Mouse (Mus musculus) myocyte (in vitro differentiated cells): ENCODE measurements around the gene Arhgef7. TPM values are rescaled to one million over a fixed set of nuclear protein-coding genes. Genes with fewer than 3 reads are reported as not detected.
A peak's percentile ranks its signal among the peaks of the same experiment; 100 is the strongest.

Experiments
- H3K27me3 ChIP-seq: one replicate; pipeline ENCODE4 v1.6.1; 2011; ENCODE audit not compliant: control insufficient read depth, insufficient read depth, insufficient read length
- H3K36me3 ChIP-seq: one replicate; pipeline ENCODE4 v1.6.1; 2011; ENCODE audit not compliant: control insufficient read depth, insufficient read depth
- H3K4me2 ChIP-seq: one replicate; pipeline ENCODE4 v1.6.1; 2011; ENCODE audit warnings: low read depth, control low read depth
- H3K4me3 ChIP-seq: one replicate; pipeline ENCODE4 v1.5.1; 2011; ENCODE audit warnings: mild to moderate bottlenecking, control low read depth, moderate library complexity
- H3K79me2 ChIP-seq: one replicate; pipeline ENCODE4 v1.6.1; 2011; ENCODE audit not compliant: control insufficient read depth, insufficient read depth
- H3ac ChIP-seq: one replicate; pipeline ENCODE4 v1.6.1; 2011; ENCODE audit not compliant: control insufficient read depth, insufficient read length
- CEBPB ChIP-seq: IDR thresholded peaks from 2 replicates; pipeline ENCODE4 v1.6.1; 2011; ENCODE audit warnings: mild to moderate bottlenecking, moderate library complexity; ENCODE audit not compliant: poor library complexity, insufficient read depth, severe bottlenecking
- E2F4 ChIP-seq: IDR thresholded peaks from one replicate; pipeline ENCODE4 v1.6.1; 2011; ENCODE audit warnings: mild to moderate bottlenecking, control low read depth, moderate library complexity; ENCODE audit not compliant: insufficient read depth
- MAX ChIP-seq: IDR thresholded peaks from one replicate; pipeline ENCODE4 v1.6.1; 2011; ENCODE audit warnings: low read depth, mild to moderate bottlenecking, control low read depth
- MYOD1 ChIP-seq, 3 experiments: IDR thresholded peaks; one replicate each; pipeline ENCODE4 v1.6.1; 2011; ENCODE audit warnings: control low read depth in 2 of 3, low read depth in 2 of 3, mild to moderate bottlenecking in 2 of 3, moderate library complexity in 1 of 3; ENCODE audit not compliant: insufficient read length in 2 of 3, control insufficient read depth in 1 of 3
- MYOG ChIP-seq, 3 experiments: IDR thresholded peaks; one replicate each; pipeline ENCODE4 v1.6.1; 2011; ENCODE audit warnings: control low read depth in 2 of 3, low read depth in 2 of 3, mild to moderate bottlenecking in 2 of 3; ENCODE audit not compliant: insufficient read length in 2 of 3, control insufficient read depth in 1 of 3, insufficient read depth in 1 of 3
- POLR2A ChIP-seq: IDR thresholded peaks from one replicate; pipeline ENCODE4 v1.6.1; 2011; ENCODE audit warnings: low read depth, mild to moderate bottlenecking, control low read depth, moderate library complexity; ENCODE audit not compliant: insufficient read length
- POLR2AphosphoS2 ChIP-seq: IDR thresholded peaks from one replicate; pipeline ENCODE4 v1.6.1; 2011; ENCODE audit warnings: low read depth, control low read depth; ENCODE audit not compliant: insufficient read length
- REST ChIP-seq: IDR thresholded peaks from one replicate; pipeline ENCODE4 v1.6.1; 2011; ENCODE audit warnings: mild to moderate bottlenecking, control low read depth, moderate library complexity; ENCODE audit not compliant: insufficient read depth, insufficient read length
- SRF ChIP-seq: IDR thresholded peaks from one replicate; pipeline ENCODE4 v1.6.1; 2011; ENCODE audit warnings: low read depth; ENCODE audit not compliant: control insufficient read depth, insufficient read length
- TCF12 ChIP-seq: IDR thresholded peaks from one replicate; pipeline ENCODE4 v1.6.1; 2011; ENCODE audit warnings: mild to moderate bottlenecking, control low read depth; ENCODE audit not compliant: poor library complexity, insufficient read depth, severe bottlenecking
- TCF3 ChIP-seq: IDR thresholded peaks from one replicate; pipeline ENCODE4 v1.6.1; 2011; ENCODE audit warnings: low read depth, control low read depth; ENCODE audit not compliant: insufficient read length
- USF1 ChIP-seq: IDR thresholded peaks from one replicate; pipeline ENCODE4 v1.6.1; 2011; ENCODE audit warnings: low read depth, mild to moderate bottlenecking, control low read depth, moderate library complexity
- polyA plus RNA-seq: library from polyadenylated mRNA; unstranded; fragments of >200 nt; fragmentation: generic; extraction: Trizol; gene quantifications from one replicate; pipeline ENCODE4 v1.2.1, GENCODE M21; 2012; ENCODE audit warnings: missing spikeins

The Arhgef7 gene
- polyA plus RNA-seq, 1 experiment, result 24.5 TPM

- H3K4me2 ChIP-seq, result no peak overlapping the region
- no peaks in the 10 kb centered on the region for H3K27me3 ChIP-seq
- H3K79me2 ChIP-seq, result peaks cover 76% of the 10 kb centered on the region
- no peaks in the 10 kb centered on the region for H3K36me3 ChIP-seq
- no peak for TF ChIP-seq REST
- no peak for TF ChIP-seq TCF12
- no peak for TF ChIP-seq CEBPB
- TF ChIP-seq E2F4, result no peak
- TF ChIP-seq MAX, result no peak
- no peak for TF ChIP-seq MYOD1 (IDR thresholded peaks at IDR 0.05; ENCODE audit: control insufficient read depth in 1 of 3, insufficient read length in 2 of 3, low read depth in 2 of 3)
- TF ChIP-seq TCF3, result no peak
- H3K4me3 ChIP-seq, result no peak overlapping the region
- H3ac ChIP-seq, result no peak overlapping the region
Observed at GRCm38 (mm10) chr8:11762821-11763220, 35.3 kb downstream of the Arhgef7 start.

GRCm38 (mm10) chr8:11767213-11767840 lies 39.8 kb downstream of the Arhgef7 start:
- no peak overlapping the region for H3K4me3 ChIP-seq
- peaks cover 71% of the 10 kb centered on the region for H3K79me2 ChIP-seq
- no peaks in the 10 kb centered on the region for H3K36me3 ChIP-seq
- no peak overlapping the region for H3ac ChIP-seq
- H3K27me3 ChIP-seq, result no peaks in the 10 kb centered on the region
- TF ChIP-seq MAX (no peak), MYOD1 (IDR thresholded peaks at IDR 0.05; ENCODE audit: control insufficient read depth in 1 of 3, insufficient read length in 2 of 3, low read depth in 2 of 3) (peak in 2 of 3 experiments; percentile 63 to 91), POLR2A (no peak), CEBPB (peak; percentile 58; the same call in 1 of the 2 replicates), MYOG (IDR thresholded peaks at IDR 0.05; ENCODE audit: control insufficient read depth in 1 of 3, insufficient read depth in 1 of 3, insufficient read length in 2 of 3, low read depth in 2 of 3) (peak in 2 of 3 experiments; percentile 13 to 69)
- H3K4me2 ChIP-seq, result no peak overlapping the region

- Histone ChIP-seq H3K4me2 (no peak overlapping the region), H3K36me3 (no peaks in the 10 kb centered on the region), H3K4me3 (no peak overlapping the region)
Observed at GRCm38 (mm10) chr8:11770001-11770400, 42.5 kb downstream of the Arhgef7 start.

DNA sequence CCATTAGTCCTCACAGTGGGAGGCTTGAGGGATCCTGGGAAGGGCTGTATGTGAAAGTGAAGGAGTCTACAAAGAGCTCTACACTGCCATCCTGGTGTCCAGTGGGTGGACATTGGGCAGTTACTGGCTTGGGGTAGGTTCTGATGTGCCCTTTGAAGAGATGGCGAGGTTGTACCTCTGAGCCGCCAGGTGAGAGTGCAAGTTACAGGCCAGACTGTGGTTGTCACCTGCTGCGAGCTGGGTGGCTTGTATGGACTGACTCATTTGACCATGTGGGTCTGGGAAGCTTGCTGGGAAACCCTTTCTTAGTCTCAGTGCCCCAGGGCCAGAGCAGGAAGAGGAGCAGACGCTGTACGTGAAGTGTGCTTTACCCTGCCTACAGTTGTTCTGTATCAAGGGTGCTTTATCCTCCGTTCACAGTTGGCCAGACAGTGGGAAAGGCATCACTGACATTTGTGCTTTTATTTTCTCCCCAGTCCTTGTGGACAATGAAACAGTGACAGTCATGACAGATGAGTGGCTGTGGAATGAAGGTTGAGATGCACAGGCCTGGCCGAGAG lies 43.1 kb downstream of the Arhgef7 start:
- H3K79me2 ChIP-seq, result peaks cover 69% of the 10 kb centered on the region
- no peak overlapping the region for H3K4me2 ChIP-seq

More at GRCm38 (mm10) chr8:11770001-11770400, 42.5 kb downstream of the Arhgef7 start:
- H3ac ChIP-seq, result no peak overlapping the region
- no peak for TF ChIP-seq REST
- no peak for TF ChIP-seq E2F4
- TF ChIP-seq TCF3, result no peak
- no peak for TF ChIP-seq POLR2AphosphoS2
- no peak for TF ChIP-seq MAX
- no peak for TF ChIP-seq POLR2A
- TF ChIP-seq MYOG (IDR thresholded peaks at IDR 0.05; ENCODE audit: control insufficient read depth in 1 of 3, insufficient read depth in 1 of 3, insufficient read length in 2 of 3, low read depth in 2 of 3), result no peak
- H3K27me3 ChIP-seq, result no peaks in the 10 kb centered on the region
- H3K79me2 ChIP-seq, result peaks cover 69% of the 10 kb centered on the region

DNA sequence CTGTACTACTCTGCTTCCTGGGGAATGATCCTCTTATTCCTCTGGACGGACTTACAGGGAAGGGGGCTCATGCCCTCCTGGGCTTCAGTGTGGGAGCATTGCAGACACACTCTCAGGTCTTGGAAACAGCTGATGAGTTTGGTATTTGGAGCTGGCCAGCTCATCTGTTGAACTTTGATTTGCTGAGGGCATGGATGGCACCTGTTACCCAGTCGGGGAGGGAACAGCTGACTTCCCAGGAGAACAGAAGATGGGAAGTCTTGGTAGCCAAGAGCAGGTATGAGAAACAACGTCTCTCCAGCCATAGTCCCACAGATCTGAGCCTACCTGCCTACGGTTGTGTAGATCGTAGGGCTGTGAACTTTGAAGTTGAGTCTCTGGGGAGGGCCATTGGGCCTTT lies 44.1 kb downstream of the Arhgef7 start:
- TF ChIP-seq MYOG (IDR thresholded peaks at IDR 0.05; ENCODE audit: control insufficient read depth in 1 of 3, insufficient read depth in 1 of 3, insufficient read length in 2 of 3, low read depth in 2 of 3) (peak in 2 of 3 experiments; percentile 25 to 75), TCF3 (no peak), MAX (no peak), MYOD1 (IDR thresholded peaks at IDR 0.05; ENCODE audit: control insufficient read depth in 1 of 3, insufficient read length in 2 of 3, low read depth in 2 of 3) (peak in 2 of 3 experiments; percentile 74 to 87)
- Histone ChIP-seq H3K79me2 (peaks cover 70% of the 10 kb centered on the region), H3K4me2 (no peak overlapping the region), H3K4me3 (no peak overlapping the region), H3K36me3 (no peaks in the 10 kb centered on the region), H3K27me3 (no peaks in the 10 kb centered on the region), H3ac (no peak overlapping the region)

More for the DNA sequence above, 43.1 kb downstream of the Arhgef7 start:
- no peaks in the 10 kb centered on the region for H3K36me3 ChIP-seq
- no peak overlapping the region for H3K4me3 ChIP-seq
- H3K27me3 ChIP-seq, result no peaks in the 10 kb centered on the region
- TF ChIP-seq TCF12 (no peak), SRF (no peak), MYOG (IDR thresholded peaks at IDR 0.05; ENCODE audit: control insufficient read depth in 1 of 3, insufficient read depth in 1 of 3, insufficient read length in 2 of 3, low read depth in 2 of 3) (no peak), POLR2AphosphoS2 (no peak), MYOD1 (IDR thresholded peaks at IDR 0.05; ENCODE audit: control insufficient read depth in 1 of 3, insufficient read length in 2 of 3, low read depth in 2 of 3) (no peak), MAX (no peak), REST (no peak), POLR2A (no peak), TCF3 (no peak), E2F4 (no peak), USF1 (no peak), CEBPB (no peak)
- H3ac ChIP-seq, result no peak overlapping the region
